Mouse (Mus musculus) hindbrain, embryonic 13.5 days (tissue): Measurements from ENCODE around the gene Alk. TPM values are rescaled to one million over a fixed set of nuclear protein-coding genes. Genes with fewer than 3 reads are reported as not detected.

Source experiments
- ATAC-seq: fragments of 200-750 bp; cut with Nextera tagmentation; 2 replicates; pipeline ENCODE4 v1.8.0; 2017; ENCODE audit warnings: moderate TSS enrichment; ENCODE audit not compliant: low FRiP score
- H3K27ac ChIP-seq: fragments of 300-500 bp; sonication (generic); 2 replicates; pipeline ENCODE4 v1.5.1; 2015; ENCODE audit warnings: inconsistent platforms, mild to moderate bottlenecking, moderate library complexity
- H3K27me3 ChIP-seq: fragments of 300-500 bp; sonication (generic); 2 replicates; pipeline ENCODE4 v1.6.1; 2015; ENCODE audit warnings: mild to moderate bottlenecking, inconsistent platforms
- H3K36me3 ChIP-seq: fragments of 300-500 bp; sonication (generic); 2 replicates; pipeline ENCODE4 v1.6.1; 2015; ENCODE audit warnings: mild to moderate bottlenecking, inconsistent platforms
- H3K4me1 ChIP-seq: fragments of 300-500 bp; sonication (generic); replicated peaks from 2 replicates; pipeline ENCODE4 v1.6.1; 2015; ENCODE audit warnings: inconsistent platforms
- H3K4me2 ChIP-seq: fragments of 300-500 bp; sonication (generic); 2 replicates; pipeline ENCODE4 v1.6.1; 2015; ENCODE audit warnings: inconsistent platforms, mild to moderate bottlenecking, moderate library complexity
- H3K4me3 ChIP-seq: fragments of 300-500 bp; sonication (generic); 2 replicates; pipeline ENCODE4 v1.5.1; 2015; ENCODE audit warnings: mild to moderate bottlenecking, inconsistent platforms
- H3K9ac ChIP-seq: fragments of 300-500 bp; sonication (generic); 2 replicates; pipeline ENCODE4 v1.6.1; 2015; ENCODE audit warnings: mild to moderate bottlenecking, inconsistent platforms
- H3K9me3 ChIP-seq: fragments of 300-500 bp; sonication (generic); 2 replicates; pipeline ENCODE4 v1.6.1; 2016; ENCODE audit warnings: inconsistent platforms
- WGBS: fragments of 180-500 bp; shearing (Covaris S2); methylation state at CpG from one replicate; pipeline ENCODE4 v1.1.7; 2015; 5-methylcytosine and 5-hydroxymethylcytosine counted together
- polyA plus RNA-seq: library from polyadenylated mRNA; unstranded; fragments of >200 nt; fragmentation: Nextera tagmentation; extraction: Ambion mirVana; gene quantifications from 2 replicates; pipeline ENCODE4 v1.2.1, GENCODE M21; 2015

The Alk gene
- 3.4 and 3.5 TPM in 2 replicates for polyA plus RNA-seq

DNA sequence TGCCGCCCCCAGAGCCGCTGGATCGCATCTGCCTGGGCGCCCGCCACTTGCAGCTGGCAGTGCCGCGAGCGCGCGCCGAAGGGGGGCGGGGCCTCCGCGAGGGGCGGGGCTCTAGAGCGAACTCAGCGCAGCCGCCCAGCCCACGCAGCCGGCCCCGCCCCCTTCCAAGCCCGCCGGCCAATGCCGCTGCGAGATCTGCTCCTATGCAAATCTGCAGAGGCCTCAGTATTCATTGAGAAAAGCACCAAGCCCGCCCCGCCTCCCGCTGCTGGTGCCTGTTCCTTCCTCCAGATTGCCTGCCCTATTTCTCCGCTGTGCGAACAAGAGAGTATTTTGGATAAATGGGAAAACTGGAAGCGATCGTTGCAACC is at the start of gene Alk:
TSS of gene Alk (minus strand) at position 18 of the 371 bp plus-strand sequence.
- H3K27me3 ChIP-seq: peaks cover 38% of the 10 kb centered on the region
- H3K4me2 ChIP-seq: peak within 1 kb of the TSS; percentile 97
- no peak within 1 kb of the TSS for H3K27ac ChIP-seq
- H3K4me1 ChIP-seq: peaks cover 38% of the 10 kb centered on the region
- H3K9ac ChIP-seq: peak within 1 kb of the TSS; percentile 72
- H3K36me3 ChIP-seq: no peaks in the 10 kb centered on the region
- H3K4me3 ChIP-seq: peak within 1 kb of the TSS; percentile 53
- no peaks in the 10 kb centered on the region for H3K9me3 ChIP-seq
- under 1% methylated on average over 25 of the region's 32 CpGs for WGBS
- ATAC-seq: peak; percentile 91

DNA sequence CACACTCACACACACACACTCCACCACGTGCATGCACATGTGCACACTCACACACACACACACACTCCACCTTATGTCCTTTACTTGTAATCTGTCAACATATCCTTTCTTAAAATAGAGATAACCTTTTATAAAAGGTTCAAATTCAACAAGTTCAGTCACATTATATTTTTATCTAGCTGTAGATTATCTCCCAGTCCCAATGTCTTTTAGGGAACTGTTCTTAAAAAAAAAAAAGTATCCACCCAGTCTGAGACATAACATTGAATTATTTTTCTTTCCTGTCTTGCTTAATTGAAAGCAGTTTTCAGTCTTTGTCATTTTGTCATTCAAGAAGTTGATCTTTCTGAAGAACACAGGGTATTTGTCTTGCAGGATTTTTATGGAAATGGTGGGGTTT is 48.4 kb upstream of the Alk start:
- WGBS: 68% methylated on average over 1 of the region's 1 CpGs
- Histone ChIP-seq H3K36me3 (no peaks in the 10 kb centered on the region), H3K27ac (no peak overlapping the region), H3K4me1 (peaks cover 3% of the 10 kb centered on the region; the same call in 1 of the 2 replicates), H3K4me2 (no peak overlapping the region), H3K9ac (no peak overlapping the region), H3K27me3 (no peaks in the 10 kb centered on the region), H3K4me3 (no peak overlapping the region), H3K9me3 (no peaks in the 10 kb centered on the region)
- no peak for ATAC-seq

DNA sequence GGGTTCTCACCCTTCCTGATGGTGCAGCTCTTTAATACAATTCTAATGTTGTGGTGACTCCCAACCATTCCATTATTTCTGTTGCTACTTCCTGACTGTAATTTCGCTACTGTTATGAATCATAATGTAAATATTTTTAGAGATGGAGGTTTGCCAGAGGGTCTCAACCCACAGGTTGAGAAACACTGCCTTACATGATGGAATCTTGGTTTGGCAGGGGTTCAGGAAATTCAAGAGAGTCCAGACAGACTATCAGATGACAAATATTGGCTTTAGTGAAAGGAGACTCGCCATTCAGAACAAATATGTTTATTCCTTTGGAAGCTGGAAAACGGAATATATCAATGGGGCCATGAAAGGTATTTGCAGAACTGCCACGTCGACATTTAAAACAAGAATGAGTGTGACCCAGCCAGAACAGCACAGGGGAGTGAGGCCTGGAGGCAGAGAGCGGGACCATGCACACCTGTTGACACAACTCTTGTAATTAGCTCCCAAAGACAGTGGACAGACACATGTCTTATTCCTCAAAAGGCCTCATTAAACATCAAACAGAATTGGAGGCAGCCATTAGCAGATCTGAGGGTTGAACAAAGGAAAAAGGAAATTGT is 44.3 kb upstream of the Alk start:
- 80% methylated on average over 6 of the region's 6 CpGs for WGBS

DNA sequence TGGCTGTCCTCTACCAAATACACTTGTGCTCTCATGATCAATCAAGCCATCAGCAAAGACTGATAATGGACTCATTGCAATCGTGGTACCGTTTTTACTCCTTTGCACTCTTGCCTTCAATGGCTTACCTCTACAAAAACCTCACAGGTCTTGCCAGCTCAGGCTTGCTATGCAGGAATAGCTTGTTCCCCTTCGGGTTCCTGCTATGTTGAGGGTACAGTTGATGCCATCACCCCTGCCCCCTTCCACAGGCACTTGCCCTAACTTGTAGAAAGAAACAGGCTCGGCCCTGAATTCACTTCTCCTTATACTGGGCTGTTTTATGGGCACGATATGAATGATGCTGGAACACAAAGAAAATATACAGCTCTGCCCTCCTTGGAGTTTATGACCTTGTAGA is 41.7 kb upstream of the Alk start:
- H3K9ac ChIP-seq: no peak overlapping the region
- H3K4me1 ChIP-seq: no peaks in the 10 kb centered on the region
- no peak overlapping the region for H3K4me2 ChIP-seq
- H3K27me3 ChIP-seq: no peaks in the 10 kb centered on the region
- H3K27ac ChIP-seq: no peak overlapping the region
- no peak for ATAC-seq
- H3K4me3 ChIP-seq: no peak overlapping the region
- no peaks in the 10 kb centered on the region for H3K9me3 ChIP-seq
- WGBS: 87% methylated on average over 5 of the region's 5 CpGs
- H3K36me3 ChIP-seq: no peaks in the 10 kb centered on the region

More for the DNA sequence above, 44.3 kb upstream of the Alk start:
- H3K36me3 ChIP-seq: no peaks in the 10 kb centered on the region
- no peaks in the 10 kb centered on the region for H3K27me3 ChIP-seq
- no peaks in the 10 kb centered on the region for H3K9me3 ChIP-seq
- no peak overlapping the region for H3K4me3 ChIP-seq
- H3K4me2 ChIP-seq: no peak overlapping the region
- no peak overlapping the region for H3K9ac ChIP-seq
- no peak for ATAC-seq
- no peak overlapping the region for H3K27ac ChIP-seq
- H3K4me1 ChIP-seq: no peaks in the 10 kb centered on the region

DNA sequence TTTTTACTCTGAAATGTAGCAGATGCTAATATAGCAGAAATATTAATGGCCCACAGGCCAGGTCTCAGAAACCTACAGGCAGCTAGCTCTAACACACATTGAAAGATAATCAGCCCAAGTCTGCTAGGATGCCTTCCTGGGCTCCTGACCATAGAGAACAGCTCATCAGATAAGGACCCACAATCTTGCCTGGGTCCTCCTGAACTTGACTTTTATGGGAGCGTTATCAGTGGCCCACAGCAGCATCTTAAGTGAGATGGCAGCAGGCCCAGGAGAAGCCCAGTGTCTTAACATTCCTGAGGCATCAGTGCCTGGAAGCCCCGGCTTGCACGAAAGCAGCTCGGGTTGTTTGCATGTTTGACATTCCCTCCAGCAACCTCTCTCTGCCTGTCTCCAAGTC is 35.7 kb upstream of the Alk start:
- no peak overlapping the region for H3K9ac ChIP-seq
- H3K4me1 ChIP-seq: 0 out of 2 replicates have a peak, but pooled peaks cover 4% of the 10 kb centered on the region
- H3K4me3 ChIP-seq: no peak overlapping the region
- no peak for ATAC-seq
- H3K9me3 ChIP-seq: no peaks in the 10 kb centered on the region
- 56% methylated on average over 4 of the region's 4 CpGs for WGBS
- H3K36me3 ChIP-seq: no peaks in the 10 kb centered on the region
- H3K27me3 ChIP-seq: no peaks in the 10 kb centered on the region
- no peak overlapping the region for H3K27ac ChIP-seq
- no peak overlapping the region for H3K4me2 ChIP-seq

DNA sequence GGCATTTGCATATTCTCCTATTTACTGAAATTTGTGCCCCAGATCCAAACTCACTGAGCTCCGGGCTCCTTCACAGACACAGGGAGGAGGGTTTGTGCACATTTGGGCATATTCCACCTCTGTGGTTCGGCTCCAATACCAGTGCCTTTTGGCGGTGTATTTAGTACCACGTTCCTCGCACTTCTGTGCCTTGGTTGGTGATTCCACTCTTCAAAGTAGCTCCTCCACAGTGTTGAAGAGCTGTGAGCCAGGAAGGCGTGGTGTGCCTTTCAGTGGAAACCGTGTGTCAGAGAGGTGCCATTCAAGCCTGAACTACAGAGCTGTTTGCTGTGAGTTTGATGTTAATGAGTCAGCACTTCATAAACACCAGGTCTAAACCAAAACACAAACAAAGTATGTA is 35.0 kb upstream of the Alk start:
- WGBS: 80% methylated on average over 7 of the region's 7 CpGs
- no peak overlapping the region for H3K27ac ChIP-seq
- no peak overlapping the region for H3K4me2 ChIP-seq
- H3K4me3 ChIP-seq: no peak overlapping the region
- H3K9ac ChIP-seq: no peak overlapping the region
- H3K27me3 ChIP-seq: no peaks in the 10 kb centered on the region
- no peak for ATAC-seq
- H3K36me3 ChIP-seq: no peaks in the 10 kb centered on the region
- no peaks in the 10 kb centered on the region for H3K9me3 ChIP-seq
- 0 out of 2 replicates have a peak, but pooled peaks cover 4% of the 10 kb centered on the region for H3K4me1 ChIP-seq

DNA sequence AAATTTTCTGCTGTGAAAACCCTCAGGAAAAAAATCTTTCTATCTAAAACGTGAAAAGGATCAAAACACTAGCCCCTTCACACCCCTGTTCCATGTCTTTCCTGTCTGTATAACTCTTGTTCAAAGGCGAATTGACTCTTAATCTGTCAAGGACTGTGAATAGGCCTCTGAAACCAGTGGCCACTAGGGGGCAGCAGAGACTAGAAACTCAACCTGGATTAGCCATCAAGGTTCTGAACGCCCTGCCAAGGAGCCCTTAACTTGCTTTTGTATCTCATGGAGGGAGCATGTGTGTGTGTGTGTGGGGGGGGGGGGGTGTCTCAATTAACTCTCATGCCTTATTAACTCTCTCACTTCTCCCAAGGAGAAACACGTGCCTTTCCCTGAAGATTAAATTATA is 1.8 kb upstream of the Alk start:
- no peaks in the 10 kb centered on the region for H3K9me3 ChIP-seq
- H3K36me3 ChIP-seq: no peaks in the 10 kb centered on the region
- no peak overlapping the region for H3K27ac ChIP-seq
- no peak overlapping the region for H3K4me2 ChIP-seq
- H3K4me1 ChIP-seq: peaks cover 33% of the 10 kb centered on the region
- peaks cover 33% of the 10 kb centered on the region for H3K27me3 ChIP-seq
- ATAC-seq: no peak
- 6% methylated on average over 4 of the region's 4 CpGs for WGBS
- no peak overlapping the region for H3K4me3 ChIP-seq
- no peak overlapping the region for H3K9ac ChIP-seq

DNA sequence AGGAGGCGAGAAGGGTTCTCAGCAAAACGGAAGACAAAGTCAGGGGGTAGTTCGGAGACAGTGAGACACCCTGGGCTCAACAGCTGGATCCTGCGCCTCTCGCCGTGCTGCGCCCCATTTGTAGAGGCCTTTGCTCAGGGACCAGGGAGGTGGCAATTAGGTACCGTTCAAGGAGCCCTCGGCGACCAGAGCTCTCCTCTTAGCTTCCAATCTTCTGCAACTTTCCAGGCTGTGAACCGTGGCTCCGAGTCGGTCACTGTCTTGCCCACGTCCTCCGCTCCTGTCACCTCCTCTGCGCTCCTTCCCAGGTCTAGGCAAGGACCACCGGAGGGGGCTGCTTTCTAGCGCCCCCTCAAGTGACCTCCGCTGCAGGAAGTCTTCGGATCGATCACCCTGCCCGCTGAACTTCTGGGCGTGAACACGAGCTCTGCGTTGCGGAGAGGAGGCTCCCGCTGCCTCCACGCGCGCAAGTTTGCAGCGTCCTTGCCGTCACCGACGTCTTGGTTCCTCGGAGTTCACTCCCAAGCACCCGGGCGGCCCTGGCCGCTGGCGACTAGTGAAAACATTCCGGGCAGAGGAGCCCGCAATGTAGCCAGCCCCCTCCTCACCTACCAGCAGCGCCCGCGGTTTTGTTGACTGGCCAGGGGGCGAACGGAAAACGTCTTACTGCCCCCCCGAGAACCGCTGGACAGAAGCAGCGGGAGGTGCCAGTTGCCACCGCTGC is 379 bp downstream of the Alk start:
- Histone ChIP-seq H3K4me1 (peaks cover 38% of the 10 kb centered on the region), H3K27ac (no peak overlapping the region), H3K4me2 (peak overlapping the region; percentile 97), H3K9ac (peak overlapping the region; percentile 72), H3K4me3 (peak overlapping the region; percentile 53), H3K9me3 (no peaks in the 10 kb centered on the region), H3K36me3 (no peaks in the 10 kb centered on the region), H3K27me3 (peaks cover 38% of the 10 kb centered on the region)
- 2% methylated on average over 51 of the region's 51 CpGs for WGBS
- peak; percentile 79 for ATAC-seq

DNA sequence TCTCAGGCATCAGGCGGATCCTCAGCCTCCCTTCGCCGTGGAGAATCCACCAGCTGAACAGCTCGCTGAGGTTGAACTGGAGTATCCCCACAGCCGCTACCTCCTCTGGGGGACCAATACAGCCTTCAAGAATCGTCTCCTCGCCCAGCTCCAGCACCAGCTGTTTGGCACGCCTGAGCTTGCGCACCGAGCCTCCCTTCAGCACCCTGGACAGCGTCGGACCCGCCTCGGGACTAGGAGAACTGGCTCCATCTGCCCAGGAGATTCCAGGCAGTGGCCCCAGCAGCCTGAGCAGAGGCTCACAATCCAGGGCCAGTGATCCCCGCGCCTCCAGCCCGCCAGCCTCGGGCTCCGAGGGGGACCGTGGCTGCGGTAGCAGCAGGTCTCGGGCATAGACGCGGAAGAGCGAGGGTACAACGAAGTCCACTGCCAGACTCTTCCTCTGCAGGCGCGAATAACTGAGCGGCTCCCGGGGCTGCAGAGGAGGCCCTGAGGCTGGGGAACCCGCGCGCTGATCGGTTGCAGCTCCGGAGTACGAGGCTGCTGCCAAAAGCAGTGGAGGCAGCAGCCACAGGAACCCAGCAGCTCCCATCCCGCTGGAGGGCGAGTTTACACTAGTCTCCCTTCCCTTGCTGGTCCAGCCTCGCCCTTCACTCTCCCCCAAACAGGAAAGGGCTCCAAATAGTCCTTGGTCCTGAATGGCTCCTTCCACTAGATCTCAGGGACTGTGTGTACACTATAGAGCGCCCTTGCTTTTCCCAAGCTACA is 1.1 kb downstream of the Alk start:
- WGBS: under 1% methylated on average over 40 of the region's 40 CpGs
- H3K9ac ChIP-seq: peak overlapping the region; percentile 72
- peak overlapping the region; percentile 97 for H3K4me2 ChIP-seq
- peaks cover 38% of the 10 kb centered on the region for H3K4me1 ChIP-seq
- H3K4me3 ChIP-seq: peak overlapping the region; percentile 53
- H3K27ac ChIP-seq: no peak overlapping the region
- no peaks in the 10 kb centered on the region for H3K36me3 ChIP-seq
- peak; percentile 29 for ATAC-seq
- no peaks in the 10 kb centered on the region for H3K9me3 ChIP-seq
- H3K27me3 ChIP-seq: peaks cover 38% of the 10 kb centered on the region

DNA sequence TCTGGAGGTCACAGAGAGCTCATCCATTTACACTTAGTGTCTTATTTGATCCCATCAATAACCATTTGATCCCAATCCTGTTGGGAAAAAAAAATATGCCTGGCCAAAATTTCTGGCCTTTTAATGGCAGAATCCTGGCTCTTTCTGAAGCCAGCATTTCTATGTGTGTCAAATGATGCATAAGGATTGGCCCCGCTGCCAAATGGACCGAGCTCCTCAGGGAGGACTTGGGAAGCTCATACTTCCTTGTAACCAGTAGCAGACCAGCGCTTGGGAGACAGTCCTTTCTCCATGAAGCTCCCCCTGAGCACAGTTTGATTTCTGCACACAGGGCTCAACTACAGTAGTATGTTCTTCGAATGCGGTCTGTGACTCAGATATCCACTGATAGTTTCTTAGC is 3.6 kb downstream of the Alk start:
- Histone ChIP-seq H3K36me3 (no peaks in the 10 kb centered on the region), H3K9ac (no peak overlapping the region), H3K4me2 (peak overlapping the region; percentile 97), H3K4me3 (no peak overlapping the region), H3K4me1 (peaks cover 38% of the 10 kb centered on the region), H3K27me3 (peaks cover 38% of the 10 kb centered on the region), H3K9me3 (no peaks in the 10 kb centered on the region), H3K27ac (no peak overlapping the region)
- ATAC-seq: no peak
- WGBS: 81% methylated on average over 5 of the region's 5 CpGs

DNA sequence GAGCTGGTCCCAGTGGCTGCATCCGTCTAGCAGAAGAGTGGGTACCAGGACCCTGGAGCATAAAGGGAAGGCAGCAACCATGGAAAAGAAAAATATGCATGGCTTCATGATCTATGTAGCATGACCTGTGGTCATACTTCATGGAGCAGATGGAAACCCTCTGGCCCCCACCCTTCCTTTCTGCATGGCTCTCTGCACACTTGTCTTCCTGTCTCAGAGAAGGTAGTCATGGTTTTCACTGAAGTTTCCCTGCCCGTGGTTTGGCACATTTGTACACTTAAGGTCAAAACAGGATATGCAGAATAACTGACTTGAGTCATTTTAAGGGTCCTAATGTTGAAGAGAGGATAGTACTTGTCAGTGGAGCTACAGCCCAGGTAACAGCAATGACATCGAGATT is 16.8 kb downstream of the Alk start:
- no peak overlapping the region for H3K4me3 ChIP-seq
- H3K9ac ChIP-seq: no peak overlapping the region
- H3K9me3 ChIP-seq: no peaks in the 10 kb centered on the region
- H3K27me3 ChIP-seq: no peaks in the 10 kb centered on the region
- no peak for ATAC-seq
- no peak overlapping the region for H3K4me2 ChIP-seq
- H3K36me3 ChIP-seq: no peaks in the 10 kb centered on the region
- H3K27ac ChIP-seq: no peak overlapping the region
- 88% methylated on average over 3 of the region's 3 CpGs for WGBS
- H3K4me1 ChIP-seq: no peaks in the 10 kb centered on the region

DNA sequence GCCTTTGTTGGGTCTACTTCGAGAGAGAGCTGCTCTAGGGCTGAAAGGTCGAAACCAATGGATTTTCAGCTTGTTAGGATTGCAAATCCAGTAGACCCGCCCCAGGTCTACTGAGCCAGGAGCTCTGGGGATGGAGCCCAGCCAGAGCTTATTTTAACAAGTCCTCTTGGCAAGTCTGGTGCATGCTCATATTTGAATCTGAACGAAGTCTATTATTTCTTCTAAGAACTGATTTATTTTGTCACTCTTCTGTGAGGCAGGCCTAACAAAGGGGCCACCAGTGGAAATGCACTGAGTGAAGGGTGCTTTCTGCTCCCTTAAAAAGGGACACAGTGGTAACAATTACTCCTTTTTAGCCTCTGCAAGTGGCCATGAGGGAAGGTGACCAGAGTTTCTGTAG is 24.3 kb downstream of the Alk start:
- H3K4me1 ChIP-seq: no peaks in the 10 kb centered on the region
- H3K27me3 ChIP-seq: no peaks in the 10 kb centered on the region
- H3K9ac ChIP-seq: no peak overlapping the region
- no peak overlapping the region for H3K4me3 ChIP-seq
- H3K9me3 ChIP-seq: no peaks in the 10 kb centered on the region
- ATAC-seq: no peak
- no peak overlapping the region for H3K27ac ChIP-seq
- H3K4me2 ChIP-seq: no peak overlapping the region
- H3K36me3 ChIP-seq: no peaks in the 10 kb centered on the region
- 62% methylated on average over 4 of the region's 4 CpGs for WGBS
